Mouse (Mus musculus) NIH3T3 (cell line): ENCODE results near the gene Gcnt2.

ENCODE experiments used
- DNase-seq: peaks from one replicate; pipeline ENCODE4 v3.0.0-alpha.2; 2012; ENCODE audit warnings: low read depth

Gcnt2 gene

DNA sequence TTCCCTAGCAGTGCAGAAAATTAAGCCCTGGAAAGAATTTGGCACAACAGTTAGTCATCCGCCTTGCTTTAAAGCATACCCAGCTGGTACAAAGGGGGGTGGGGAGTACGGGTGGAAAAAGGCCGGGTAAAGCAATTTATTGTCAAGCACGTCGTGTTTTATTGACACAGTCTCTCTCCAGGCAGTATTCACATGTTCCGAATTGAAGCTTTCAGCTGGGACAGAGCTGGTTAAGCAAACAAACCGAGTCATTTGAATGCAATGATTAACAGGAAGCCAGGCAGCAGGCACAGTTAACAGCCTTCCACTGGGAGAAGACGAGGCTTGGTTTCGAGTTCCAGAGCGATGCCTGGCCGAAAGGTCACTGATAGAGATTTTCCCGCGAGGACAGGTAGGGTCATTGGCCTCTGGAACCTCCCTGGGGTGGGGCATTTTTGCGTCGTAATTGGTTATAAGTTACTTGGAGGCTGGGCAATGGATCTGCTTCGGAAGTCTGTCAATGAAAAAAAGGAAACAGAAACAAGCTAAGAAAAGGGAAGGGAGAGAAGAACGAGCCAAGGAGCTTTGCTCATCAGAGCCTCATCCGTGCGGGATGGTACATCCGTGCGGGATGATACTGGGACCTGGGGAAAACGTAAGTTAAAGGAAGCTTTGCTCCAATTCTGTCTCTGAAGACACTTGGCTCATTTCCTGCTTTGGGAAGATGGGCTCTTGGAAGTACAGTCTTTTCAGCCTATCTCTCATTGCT is at the start of gene Gcnt2:
Gene Gcnt2, plus strand, starts transcription at position 103 of the 748 bp plus-strand sequence.
- no peak for DNase-seq

DNA sequence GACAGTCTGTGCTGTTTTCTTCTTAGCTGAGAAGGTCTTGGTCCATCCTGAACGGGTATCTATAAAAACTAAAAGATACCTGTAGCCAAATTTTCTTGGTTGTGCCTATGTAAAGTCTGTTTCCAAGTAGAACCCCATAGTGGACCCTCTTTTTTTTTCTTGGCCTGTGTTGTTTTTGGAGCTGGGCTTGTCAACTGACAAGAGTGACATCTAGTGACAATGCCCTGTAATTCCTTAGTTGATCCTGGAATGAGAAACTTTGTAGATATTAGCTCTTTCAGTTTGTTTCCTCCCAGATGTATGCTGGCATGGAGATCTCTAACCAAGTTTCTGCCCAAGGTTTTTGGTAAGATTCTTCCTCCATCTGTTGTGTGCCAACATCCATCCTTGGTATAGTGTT is 38.9 kb upstream of the Gcnt2 start:
- DNase-seq = no peak

DNA sequence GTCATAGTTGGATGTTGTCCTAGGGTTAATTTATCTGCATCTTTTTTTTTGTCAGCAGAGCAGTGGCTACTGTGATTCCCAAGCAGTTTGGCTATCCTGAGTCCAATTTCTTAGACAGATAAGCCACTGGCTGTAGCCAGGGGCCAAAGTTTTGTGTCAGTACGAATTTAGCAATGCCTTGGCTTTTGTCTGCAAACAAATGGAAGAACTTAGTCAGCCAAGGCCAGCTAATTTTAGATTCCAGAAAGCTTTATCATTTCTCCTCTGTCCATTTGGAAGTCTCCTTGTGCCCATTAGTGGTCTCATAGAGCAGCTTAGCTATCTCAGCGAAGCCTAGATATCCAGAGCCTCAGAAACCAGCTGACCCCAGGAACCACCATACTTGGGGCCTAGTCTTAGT is 37.6 kb upstream of the Gcnt2 start:
- no peak for DNase-seq

DNA sequence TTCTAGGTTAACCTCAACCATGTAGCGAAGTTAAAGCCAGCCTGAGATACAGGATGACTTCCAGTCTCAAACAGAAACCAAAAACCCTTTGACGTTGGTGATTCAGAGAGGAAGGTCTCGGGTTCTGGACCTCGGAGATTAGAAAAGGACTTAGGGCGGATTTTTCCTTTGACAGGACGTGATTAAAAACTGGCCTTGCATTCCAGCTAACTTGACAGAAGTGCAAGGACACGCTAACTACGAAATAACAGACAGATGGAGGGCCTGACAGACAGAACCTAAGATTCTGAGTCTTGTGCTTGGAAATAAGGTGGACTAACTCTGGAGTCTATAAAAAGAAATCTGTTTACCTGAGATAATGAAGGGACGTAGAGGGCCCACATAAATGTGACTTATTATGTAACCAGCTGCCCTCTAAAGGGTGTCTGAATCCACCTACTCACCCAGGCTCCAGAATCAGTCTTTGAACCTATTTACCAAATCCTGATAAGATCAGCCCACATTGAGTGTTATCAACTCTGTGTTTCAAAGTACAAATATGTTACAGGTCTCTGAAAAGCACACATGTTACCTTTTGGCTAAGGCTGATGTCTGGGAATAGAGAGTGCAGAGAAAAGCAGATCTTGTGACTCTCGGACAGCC is 18.3 kb upstream of the Gcnt2 start:
- DNase-seq = no peak

DNA sequence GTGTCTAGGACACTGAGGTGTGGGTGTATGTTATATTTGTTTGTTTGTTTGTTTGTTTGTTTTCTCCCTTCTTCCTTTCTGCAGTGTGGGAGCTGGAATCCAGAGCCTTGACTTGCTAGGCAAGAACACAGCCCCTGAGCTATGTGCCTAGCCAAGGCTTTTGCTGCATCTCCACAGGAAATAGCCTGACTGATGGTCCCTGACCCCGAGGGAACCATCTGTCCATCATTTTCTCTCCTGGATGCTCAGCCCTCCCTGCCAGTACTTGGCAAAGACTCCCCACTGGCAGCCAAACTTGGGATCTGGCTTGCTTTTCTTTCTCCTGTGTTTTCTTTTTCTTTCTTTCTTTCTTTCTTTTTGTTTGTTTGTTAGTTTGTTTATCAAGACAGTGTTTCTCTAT is 17.4 kb upstream of the Gcnt2 start:
- DNase-seq = no peak

DNA sequence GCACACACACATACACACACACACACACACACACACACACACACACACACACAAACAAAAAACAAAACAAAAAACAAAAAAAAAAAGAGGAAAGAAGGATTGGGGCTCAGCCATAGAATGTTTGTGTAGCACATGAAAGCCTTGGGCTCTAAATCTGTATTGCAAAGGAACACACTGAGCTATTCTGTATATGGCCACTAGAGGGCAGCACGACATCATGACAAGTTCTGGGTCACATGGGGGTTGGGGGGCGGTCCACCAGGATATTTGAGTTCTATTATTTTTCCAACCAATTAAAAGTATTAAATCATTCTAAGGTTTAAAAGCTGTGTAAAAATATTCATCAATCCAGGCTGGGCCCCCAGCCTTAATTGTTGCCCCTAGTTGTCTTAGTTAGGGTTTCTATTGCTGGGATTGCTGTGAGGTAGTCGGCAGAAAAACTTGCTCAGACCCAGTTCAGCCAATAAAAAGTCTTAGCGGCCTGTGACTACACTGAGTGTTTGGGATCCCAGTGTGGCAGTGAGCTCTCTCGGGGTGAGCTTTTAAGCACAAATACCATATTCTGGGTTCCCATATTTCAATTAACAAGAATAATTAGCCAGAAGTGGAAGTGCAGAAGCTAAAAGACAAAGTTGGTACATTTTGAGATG is 16.0 kb upstream of the Gcnt2 start:
- peak; percentile 92 for DNase-seq

DNA sequence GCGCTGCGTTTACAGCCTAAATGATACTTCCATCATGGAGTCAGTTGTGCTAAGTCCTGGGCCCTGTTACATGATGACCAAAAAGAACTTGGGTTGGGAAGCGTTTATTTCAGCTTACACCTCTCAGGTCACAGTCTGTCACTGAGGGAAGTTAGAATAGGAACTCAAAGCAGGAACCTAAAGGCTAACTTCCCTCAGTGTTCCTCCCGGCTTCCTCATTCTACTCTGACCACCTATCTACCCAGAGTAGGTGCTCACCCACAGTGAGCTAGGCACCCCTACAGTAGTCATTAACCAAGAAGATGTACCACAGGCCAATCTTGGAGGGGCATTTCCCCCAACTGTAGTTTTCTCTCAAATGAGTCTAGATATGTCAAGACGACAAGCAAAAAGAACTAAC is 15.4 kb upstream of the Gcnt2 start:
- no peak for DNase-seq

DNA sequence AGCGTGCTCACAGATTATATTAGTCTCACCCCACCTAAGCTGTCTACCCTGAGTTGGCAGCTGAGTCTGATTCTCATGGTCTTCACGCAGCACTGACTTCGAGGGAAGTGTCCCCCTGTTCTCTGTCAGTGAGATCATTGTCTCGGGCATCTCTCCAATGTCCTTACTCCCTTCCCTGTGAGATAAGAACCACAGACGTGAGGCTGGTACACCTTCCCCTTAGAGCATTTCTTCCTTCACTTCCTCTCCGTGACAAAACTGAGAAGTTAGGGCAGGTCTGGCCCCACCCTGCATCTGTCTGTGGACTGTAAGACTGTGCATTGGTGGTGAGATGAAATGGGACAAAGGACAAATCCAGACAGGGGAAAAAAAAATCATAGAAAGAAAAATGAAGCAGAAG is 13.6 kb upstream of the Gcnt2 start:
- no peak for DNase-seq

DNA sequence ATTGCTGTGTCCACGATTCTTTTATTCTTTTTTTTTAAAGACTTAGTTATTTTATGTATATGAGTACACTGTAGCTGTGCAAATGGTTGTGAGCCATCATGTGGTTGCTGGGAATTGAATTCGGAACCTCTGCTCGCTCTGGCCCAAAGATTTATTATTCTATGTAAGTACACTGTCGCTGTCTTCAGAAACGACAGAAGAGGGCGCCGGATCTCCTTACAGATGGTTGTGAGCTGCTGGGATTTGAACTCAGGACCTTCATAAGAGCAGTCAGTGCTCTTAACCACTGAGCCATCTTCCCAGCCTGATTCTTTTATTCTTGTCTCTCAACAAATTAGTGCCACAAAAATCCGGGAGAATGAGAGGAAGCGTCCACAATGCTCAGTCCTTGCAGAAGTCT is 13.2 kb upstream of the Gcnt2 start:
- DNase-seq = peak; percentile 41

DNA sequence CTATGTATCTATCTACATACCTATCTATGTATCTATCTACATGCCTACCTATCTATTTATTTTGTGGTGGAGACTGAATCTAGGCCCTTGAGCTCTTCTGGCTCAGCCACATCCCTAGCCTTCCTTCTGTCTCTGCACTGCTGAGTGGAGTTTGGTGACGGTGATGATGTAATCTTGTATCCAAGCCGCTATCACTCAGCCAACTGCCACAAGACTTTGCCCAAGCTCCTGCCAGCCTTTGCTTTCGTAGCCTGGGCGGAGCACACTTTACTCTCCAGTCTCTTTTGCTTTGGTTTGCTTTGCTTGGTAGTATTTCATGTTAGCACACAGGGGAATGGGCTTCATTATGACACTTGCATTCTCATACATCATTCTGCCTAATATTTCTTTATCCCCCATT is 11.7 kb upstream of the Gcnt2 start:
- no peak for DNase-seq

DNA sequence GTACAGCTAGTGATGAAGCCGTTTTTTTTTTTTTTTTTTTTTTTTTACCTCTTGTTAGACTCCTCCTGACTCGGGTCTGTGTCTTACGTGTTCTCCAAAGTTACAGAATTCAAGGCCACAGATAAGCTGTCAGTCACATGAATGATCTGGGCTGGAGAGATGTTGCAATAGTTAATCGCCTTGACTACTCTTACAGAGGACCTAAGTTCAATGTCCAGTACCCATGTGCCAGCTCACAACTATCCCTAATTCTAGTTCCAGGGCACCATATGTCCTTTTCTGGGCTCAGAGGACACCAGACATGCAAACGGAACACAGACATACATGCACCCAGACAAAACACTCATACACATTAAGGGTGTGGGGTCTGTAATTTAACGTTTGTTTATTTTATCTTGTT is 8.9 kb upstream of the Gcnt2 start:
- DNase-seq = no peak

DNA sequence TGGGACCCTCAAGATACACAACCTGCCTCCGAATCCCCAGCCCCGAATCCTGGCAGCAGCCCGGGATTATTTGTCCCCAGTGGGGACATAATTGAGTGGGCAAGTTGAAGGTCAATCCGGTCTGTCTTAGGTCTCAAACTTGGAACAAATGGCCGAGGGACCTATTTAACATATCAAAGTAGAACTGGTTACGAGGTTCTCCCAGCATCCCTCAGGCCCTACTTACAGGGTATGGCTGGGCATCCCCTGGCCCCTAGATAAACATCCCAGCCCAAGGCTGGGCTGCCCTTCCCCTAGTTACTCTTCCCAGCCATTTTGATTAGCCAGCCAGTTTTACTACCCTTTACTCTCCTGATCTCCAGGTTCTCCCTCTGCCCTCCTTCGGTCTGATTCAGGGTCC is 8.3 kb upstream of the Gcnt2 start:
- no peak for DNase-seq

DNA sequence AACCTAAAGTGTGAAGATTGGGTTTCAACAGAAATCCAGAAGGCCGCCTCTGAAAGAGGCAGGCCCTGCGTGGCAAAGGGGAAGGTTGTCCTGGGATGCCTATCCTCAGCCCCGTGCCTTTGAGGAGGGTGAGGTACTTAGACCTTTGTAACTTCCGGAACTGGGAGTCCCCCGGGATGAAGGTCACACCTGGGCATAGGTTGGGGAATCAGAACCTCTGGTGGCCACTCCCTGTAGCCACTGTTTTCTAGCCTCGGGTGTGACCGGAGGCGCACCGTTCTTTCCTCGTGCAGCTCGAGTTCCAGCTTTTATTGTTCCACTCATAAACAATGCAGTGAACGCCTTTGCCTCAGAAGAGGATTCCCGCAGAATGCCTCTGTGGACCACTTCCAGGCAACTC is 7.6 kb upstream of the Gcnt2 start:
- no peak for DNase-seq

DNA sequence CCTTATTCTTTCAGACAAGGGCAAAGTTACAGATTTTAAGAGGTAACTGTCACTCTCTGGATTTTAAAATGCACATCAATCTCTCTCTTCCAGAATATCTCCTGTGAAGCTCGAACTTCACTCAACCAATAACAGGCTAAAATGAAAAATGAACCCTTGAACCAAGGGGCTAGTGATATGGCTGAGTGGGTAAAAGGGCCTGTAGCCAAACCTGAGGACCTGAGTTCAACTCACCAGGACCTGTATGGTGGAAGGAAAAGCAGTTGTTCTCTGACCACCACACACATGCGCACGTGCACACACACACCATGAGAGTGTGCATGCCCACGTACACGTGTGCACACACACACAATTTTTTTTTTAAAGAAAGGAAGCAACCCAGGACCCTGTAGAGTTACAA is 6.8 kb upstream of the Gcnt2 start:
- DNase-seq = no peak

DNA sequence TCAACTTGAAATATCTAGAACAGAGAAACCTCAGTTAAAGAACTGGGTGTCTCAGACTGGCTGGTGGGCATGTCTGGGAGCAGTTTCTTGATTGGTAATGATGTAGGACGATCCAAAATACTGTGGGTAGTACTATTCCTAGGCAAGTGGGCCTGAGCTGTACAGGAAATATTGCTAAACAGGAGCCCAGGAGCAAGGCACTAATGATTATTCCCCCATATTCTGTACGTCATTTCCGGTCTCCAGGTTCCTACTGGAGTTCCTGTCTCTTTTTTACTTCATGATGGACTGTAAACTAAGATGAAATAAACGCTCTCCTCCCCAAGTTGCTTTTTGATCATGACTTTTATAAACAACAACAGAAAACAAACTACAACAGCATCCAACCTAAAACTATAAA is 5.7 kb upstream of the Gcnt2 start:
- no peak for DNase-seq

DNA sequence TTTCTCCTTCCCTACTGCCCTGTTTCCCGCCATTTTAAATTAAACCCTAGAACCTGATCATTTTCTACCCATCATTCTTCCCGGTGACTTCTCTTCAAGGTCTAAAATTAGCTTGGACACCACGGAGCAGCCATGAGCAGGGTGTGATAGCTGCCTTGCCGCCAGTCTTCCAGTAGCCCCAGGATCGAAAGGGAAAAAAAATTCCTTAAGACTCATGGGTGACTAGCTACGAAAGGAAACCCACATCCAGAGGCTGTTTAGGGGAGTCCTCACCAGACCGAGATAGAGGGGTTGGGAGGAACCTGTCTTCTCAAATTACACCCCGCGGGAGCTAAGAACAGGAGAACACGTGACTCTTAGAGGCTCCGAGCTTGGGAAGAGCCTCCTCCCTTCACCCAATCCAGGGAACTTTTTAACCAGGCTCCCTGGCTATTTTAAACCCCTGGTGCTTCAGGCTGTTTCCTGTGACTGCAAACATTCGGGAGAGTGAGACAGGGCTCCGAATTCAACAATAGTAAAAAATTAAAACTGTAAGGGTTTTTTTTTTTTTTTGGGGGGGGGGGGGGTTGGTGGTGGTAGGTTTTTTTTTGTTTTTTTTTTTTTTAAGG is 5.0 kb upstream of the Gcnt2 start:
- DNase-seq = peak; percentile 75

DNA sequence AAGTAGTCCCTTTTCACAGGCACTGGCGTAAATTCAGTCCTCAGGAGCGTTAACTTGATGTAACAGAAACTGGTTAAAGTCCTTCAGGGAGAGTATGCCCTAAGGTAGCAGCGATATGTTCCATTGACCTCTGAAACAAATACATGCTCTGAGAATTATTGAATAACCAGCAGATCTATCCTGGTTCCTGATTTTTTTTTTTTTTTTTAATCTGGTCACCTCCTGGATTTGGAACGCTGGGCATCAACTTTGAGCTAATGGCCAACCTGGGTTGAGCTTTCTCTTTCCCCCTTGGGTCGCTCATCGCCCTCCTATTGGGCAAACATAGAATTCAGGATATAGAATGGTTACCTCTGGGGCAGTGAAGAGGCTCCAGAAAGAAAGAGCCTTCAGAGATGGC is 4.3 kb upstream of the Gcnt2 start:
- no peak for DNase-seq

DNA sequence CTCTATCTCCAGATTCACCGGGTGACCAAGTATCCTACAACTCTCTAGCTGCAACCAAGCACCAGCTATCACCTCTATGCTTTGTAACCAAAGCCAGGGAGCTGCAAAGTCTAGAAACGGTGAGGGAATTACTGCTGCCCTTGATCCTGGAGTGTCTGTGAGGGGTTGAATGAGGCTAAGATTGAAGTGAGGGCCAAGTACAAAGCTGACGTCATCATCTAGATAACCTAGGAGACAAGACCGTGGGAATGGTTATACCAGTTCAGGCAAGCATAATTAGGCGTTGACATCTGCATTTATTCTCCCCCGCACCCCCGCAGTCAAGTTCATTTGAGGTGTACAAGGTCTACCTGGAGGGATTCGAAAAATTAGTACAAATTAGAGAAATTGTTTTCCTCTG is 2.8 kb upstream of the Gcnt2 start:
- DNase-seq = no peak

DNA sequence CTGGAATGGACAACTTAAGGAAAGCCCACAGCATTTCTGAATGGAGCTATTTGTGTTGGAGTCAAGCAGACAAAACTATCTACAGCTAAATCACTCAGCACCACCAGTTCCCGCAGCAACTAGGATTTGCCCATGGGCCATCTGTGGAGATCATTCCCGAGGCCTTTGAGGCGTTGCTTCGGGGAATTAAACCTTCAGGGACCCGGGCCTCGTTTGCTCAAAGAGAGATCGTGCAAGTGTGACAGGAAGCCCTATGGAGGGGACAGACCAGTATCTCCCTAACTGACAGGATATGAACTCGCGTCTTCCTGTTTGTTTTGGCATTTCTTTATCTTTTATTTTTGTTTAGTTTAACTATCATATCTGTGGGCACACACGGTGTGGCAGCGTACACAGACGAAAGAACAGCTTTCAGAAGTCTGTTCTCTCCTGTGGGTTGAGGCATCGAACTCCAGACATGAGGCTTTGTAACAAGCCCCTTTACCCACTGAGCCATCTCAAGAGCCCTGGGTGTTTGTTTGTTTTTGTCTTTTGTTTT is 2.2 kb upstream of the Gcnt2 start:
- DNase-seq = no peak

DNA sequence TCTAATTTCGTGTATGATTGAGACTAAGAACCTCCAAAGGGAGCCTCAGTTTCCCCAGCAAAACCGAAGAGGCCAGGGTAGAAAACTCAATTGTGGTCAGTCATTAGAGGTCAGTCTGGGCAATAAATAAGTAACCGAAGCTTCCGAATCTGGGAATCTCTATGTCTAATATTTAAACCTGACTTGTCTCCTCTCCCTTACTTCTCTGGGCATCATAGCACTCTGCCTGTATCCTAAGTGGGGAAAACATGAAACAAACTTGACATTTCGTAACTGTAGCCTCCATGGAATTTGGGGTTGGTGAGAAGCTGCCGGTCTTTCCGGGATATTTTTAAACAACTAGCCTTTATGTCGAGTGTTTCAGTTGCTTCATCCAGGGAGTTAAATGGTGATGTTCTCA is 329 bp upstream of the Gcnt2 start:
- DNase-seq = peak; percentile 77

DNA sequence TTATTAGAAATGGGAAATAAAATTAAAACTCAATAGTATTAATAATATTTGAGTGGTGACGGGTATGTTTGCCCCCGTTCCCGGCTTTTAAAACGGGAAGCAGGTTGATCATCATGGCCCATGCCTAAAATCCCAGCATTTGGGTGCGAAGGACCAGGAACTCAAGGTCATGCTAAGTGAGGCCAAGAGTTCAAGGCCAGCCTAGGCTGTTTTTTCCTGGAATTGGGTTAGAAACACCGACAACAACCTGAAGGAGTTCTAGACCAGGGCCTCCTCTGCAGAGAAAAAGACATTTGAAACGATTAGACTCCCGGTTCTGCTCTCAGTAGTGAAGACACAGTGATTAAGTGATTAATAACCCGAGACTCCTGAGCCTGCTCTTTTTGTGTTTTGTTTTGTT is 3.5 kb downstream of the Gcnt2 start:
- no peak for DNase-seq

DNA sequence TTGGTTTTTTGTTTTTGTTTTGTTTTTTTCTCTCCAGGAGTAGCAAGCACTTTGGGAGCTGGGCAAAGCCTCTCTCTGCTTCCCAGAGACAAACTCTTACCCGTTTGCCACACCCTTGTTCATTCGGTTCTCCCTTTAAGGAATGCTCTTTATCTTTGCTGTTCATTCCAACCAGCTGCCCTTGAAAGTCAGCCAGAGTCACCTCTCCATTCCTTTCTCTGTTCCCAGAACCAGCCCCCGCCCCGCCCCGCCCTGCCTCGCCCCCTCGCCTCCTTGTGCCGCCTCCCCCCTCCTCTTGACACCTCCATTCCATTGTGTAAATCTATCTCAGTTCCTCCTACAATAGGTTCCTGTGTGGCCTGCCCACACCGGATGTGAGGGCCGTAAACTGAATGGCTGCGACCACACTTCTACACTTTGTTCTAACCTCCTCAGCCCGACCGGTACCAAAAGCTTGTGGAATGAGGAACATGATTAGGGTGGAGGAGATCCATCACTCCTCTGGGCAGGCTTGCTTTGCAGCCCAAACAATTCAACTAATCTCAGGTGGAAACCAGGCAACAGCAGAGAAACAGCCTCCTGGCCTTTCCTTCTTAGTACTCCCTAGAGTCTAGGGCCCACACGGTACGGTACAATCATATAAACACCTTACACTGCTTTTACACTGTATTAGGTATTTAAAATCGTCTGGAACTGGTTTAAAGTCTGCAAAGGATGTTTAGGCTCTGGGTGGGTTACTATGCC is 9.5 kb downstream of the Gcnt2 start:
- no peak for DNase-seq
